Mouse (Mus musculus) lung, adult 2 months (tissue): ENCODE measurements around the gene Paqr6. TPM values are rescaled to one million over a fixed set of nuclear protein-coding genes. Genes with fewer than 3 reads are reported as not detected.

Experiments used
- DNase-seq: peaks from one replicate; pipeline ENCODE4 v3.0.0; 2022
- H3K4me1 ChIP-seq: fragments of 200-500 bp; 2 replicates; pipeline ENCODE4 v1.6.1; 2011; ENCODE audit warnings: low read length; ENCODE audit not compliant: control insufficient read depth, insufficient read depth
- H3K4me3 ChIP-seq: fragments of 200-500 bp; replicated peaks from 2 replicates; pipeline ENCODE3; 2011; ENCODE audit warnings: low read depth, mild to moderate bottlenecking, control low read depth, low read length; ENCODE audit errors: extremely low read depth
- CTCF ChIP-seq: fragments of 200-500 bp; IDR thresholded peaks from 2 replicates; pipeline ENCODE4 v1.5.1; 2011; ENCODE audit warnings: mild to moderate bottlenecking, low read length, control low read depth; ENCODE audit not compliant: insufficient read depth
- POLR2A ChIP-seq: fragments of 200-500 bp; IDR thresholded peaks from 2 replicates; pipeline ENCODE4 v1.6.1; 2011; ENCODE audit warnings: low read depth, mild to moderate bottlenecking, control low read depth, low read length, borderline replicate concordance; ENCODE audit errors: extremely low read depth
- WGBS: fragments of 180-500 bp; shearing (Covaris S2); methylation state at CpG from one replicate; pipeline ENCODE4 v1.1.7; 2018; 5-methylcytosine and 5-hydroxymethylcytosine counted together
- polyA plus RNA-seq: library from polyadenylated mRNA; depleted of rRNA; stranded (reverse); fragments of >200 nt; gene quantifications from 2 replicates; pipeline ENCODE4 v1.2.3, GENCODE M21; 2012; rRNA removed

Gene Paqr6
- polyA plus RNA-seq: 19.1 and 29.1 TPM in 2 replicates

GRCm38 (mm10) chr3:88364337-88364736, at the start of gene Paqr6:
Gene Paqr6, plus strand, starts transcription at chr3:88364584.
- TF ChIP-seq POLR2A (no peak), CTCF (no peak)
- peaks cover 4% of the 10 kb centered on the region; the same call in 1 of the 2 replicates for H3K4me1 ChIP-seq
- DNase-seq: peak; percentile 79
- 13% methylated on average over 16 of the region's 16 CpGs for WGBS
- peak within 1 kb of the TSS; percentile 34 for H3K4me3 ChIP-seq

- Histone ChIP-seq H3K4me3 (peak within 1 kb of the TSS; percentile 98), H3K4me1 (peaks cover 9% of the 10 kb centered on the region)
- DNase-seq: peak; percentile 62
- TF ChIP-seq CTCF (no peak), POLR2A (peak; percentile 67; the same call in 1 of the 2 replicates)
- under 1% methylated on average over 10 of the region's 10 CpGs for WGBS
These were observed 39.4 kb upstream of the Paqr6 start, which contains the start of gene Glmp for GRCm38 (mm10) chr3:88324951-88325405. Gene Glmp, plus strand, starts transcription at chr3:88325023.

GRCm38 (mm10) chr3:88328956-88329355, 35.4 kb upstream of the Paqr6 start:
- TF ChIP-seq POLR2A: no peak
- TF ChIP-seq CTCF: no peak
- WGBS: 69% methylated on average over 5 of the region's 5 CpGs
- no peak for DNase-seq
- Histone ChIP-seq H3K4me1 (peaks cover 9% of the 10 kb centered on the region), H3K4me3 (no peak overlapping the region)

- peak; percentile 26 for DNase-seq
- 16% methylated on average over 2 of the region's 2 CpGs for WGBS
- no peak for TF ChIP-seq POLR2A
- peak; percentile 80 for TF ChIP-seq CTCF
- no peaks in the 10 kb centered on the region for H3K4me1 ChIP-seq
- H3K4me3 ChIP-seq: no peak overlapping the region
These were observed 33.1 kb upstream of the Paqr6 start for GRCm38 (mm10) chr3:88331282-88331681.

- peak overlapping the region; percentile 15 for H3K4me3 ChIP-seq
- peak; percentile 40 for DNase-seq
These were observed 30.2 kb upstream of the Paqr6 start for GRCm38 (mm10) chr3:88334029-88334658.

DNA sequence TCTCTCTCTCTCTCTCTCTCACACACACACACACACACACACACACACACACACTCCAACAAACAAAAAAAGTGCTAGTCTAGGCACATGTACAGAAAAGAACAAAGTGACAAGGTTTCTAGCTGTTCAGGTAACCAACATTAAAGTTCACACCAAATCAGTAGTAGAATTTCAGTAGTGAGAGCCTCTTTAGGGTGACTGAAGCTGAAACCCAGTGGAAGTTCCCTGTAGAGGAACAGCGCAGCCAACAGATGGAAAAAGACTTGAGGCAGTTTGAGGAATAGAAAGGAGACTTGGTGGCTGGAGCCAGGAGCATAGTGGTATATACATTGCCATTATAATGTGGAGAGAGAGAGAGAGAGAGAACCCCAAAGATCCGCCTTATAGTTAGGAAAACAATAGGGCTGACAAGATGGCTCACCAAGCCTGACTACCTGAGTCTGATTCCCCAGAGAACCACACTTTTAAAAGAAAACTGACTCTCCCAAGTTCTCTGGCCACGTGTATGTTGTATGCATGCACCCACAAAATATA, 29.4 kb upstream of the Paqr6 start:
- WGBS: 31% methylated on average over 3 of the region's 3 CpGs
- DNase-seq: no peak
- peaks cover 7% of the 10 kb centered on the region for H3K4me1 ChIP-seq
- H3K4me3 ChIP-seq: no peak overlapping the region
- TF ChIP-seq CTCF: no peak
- no peak for TF ChIP-seq POLR2A

More at GRCm38 (mm10) chr3:88334029-88334658, 30.2 kb upstream of the Paqr6 start:
- no peak for TF ChIP-seq CTCF
- peak; percentile 41; the same call in 1 of the 2 replicates for TF ChIP-seq POLR2A
- 53% methylated on average over 12 of the region's 12 CpGs for WGBS
- H3K4me1 ChIP-seq: peaks cover 7% of the 10 kb centered on the region

DNA sequence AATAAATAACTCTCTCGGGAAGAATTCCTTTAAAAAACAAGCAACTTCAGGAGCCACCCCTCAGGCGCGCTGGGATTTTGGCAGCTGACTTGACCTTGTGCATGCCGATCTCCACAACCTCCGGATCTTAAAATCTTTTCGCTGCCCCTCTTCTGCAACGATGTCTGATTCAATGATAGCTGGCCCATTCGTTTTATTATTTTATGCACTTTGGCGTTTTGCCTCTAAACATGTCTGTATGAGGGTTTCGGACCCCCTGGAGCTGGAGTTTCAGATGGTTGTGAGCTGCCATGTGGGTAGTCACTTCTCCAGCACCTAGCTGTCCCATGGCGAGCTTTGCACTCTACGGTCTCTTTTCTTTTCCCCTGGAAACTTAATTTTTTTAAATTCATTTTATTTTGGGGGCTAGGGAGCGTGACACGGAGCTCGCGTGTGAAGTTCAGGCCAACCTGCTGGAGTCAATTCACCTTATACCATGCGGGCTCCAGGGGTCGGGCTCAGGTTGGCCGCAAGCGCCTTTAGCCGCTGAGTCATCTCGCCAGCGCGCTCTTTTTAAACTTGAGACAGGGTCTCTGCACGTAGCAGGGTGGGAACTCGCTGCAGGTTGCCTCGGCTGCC, 28.8 kb upstream of the Paqr6 start:
- H3K4me3 ChIP-seq: peak overlapping the region; percentile 99
- TF ChIP-seq POLR2A: no peak
- no peak for TF ChIP-seq CTCF
- peaks cover 7% of the 10 kb centered on the region for H3K4me1 ChIP-seq
- DNase-seq: no peak
- WGBS: under 1% methylated on average over 27 of the region's 27 CpGs

DNA sequence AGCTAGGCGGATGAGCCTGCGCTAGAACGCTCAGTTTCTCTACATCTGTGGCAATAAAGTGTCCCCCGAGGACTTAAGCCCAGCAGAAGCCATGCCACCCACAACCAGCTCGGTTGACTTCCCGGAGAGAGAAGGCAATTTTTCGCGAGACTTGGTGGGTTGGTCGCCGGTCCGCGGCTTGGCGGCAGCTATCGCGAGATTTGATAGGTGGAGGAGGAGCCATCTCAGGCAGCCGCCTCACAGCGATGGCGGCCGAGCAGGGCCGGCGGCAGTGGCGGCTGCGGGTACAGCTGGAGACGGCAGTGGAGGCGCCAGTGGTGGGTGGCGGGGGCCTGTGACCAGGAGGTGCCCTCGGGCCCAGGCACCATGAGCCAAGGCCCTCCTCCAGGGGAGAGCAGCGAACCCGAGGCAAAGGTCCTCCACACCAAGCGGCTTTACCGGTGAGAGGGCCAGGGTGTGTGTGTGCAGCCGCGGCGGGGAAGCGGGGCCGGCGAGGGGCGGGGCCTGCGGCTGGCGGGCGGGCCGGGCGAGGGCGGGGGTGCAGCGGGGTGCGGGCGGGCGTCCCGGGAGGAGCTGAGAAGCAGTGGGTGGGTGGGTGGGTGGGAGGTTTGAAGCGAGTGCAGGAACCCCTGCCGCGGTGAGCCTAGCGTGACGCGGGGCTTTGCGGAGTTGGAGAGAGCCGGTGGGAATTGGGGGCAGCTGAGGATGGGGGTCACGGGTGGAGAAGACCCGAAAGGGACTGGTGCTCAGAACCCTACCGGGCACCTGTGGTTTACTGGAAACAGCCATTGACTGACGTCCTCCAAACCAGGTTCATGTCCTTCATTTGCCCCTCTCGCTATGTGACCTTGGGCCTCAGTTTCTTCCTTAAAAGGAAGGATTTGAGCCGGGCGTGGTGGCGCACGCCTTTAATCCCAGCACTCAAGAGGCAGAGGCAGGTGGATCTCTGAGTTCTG, 28.0 kb upstream of the Paqr6 start, which contains the start of the genes Tmem79 and Smg5:
Gene Tmem79, minus strand, starts transcription at position 91 of the 956 bp plus-strand sequence.
Gene Smg5, plus strand, starts transcription at position 203 of the 956 bp plus-strand sequence.
- DNase-seq: peak; percentile 97
- 1% methylated on average over 50 of the region's 66 CpGs for WGBS
- Histone ChIP-seq H3K4me1 (peaks cover 7% of the 10 kb centered on the region), H3K4me3 (peak within 1 kb of the TSS; percentile 99)
- TF ChIP-seq POLR2A: peak; percentile 98
- no peak for TF ChIP-seq CTCF
